Mouse (Mus musculus) neural tube, embryonic 15.5 days (tissue): ENCODE data around the gene Gk5. TPM values are rescaled to one million over a fixed set of nuclear protein-coding genes. Genes with fewer than 3 reads are reported as not detected.

Experiments
- ATAC-seq: fragments of 200-750 bp; cut with Nextera tagmentation; 2 replicates; pipeline ENCODE4 v1.8.0; 2017; ENCODE audit warnings: mild to moderate bottlenecking, moderate TSS enrichment, moderate library complexity; ENCODE audit not compliant: low FRiP score
- H3K27ac ChIP-seq: fragments of 300-500 bp; sonication (generic); replicated peaks from 2 replicates; pipeline ENCODE4 v1.5.1; 2015; ENCODE audit warnings: mild to moderate bottlenecking, inconsistent platforms
- H3K27me3 ChIP-seq: fragments of 300-500 bp; sonication (generic); replicated peaks from 2 replicates; pipeline ENCODE4 v1.6.1; 2015; ENCODE audit warnings: inconsistent platforms
- H3K36me3 ChIP-seq: fragments of 300-500 bp; sonication (generic); 2 replicates; pipeline ENCODE4 v1.6.1; 2015; ENCODE audit warnings: inconsistent platforms
- H3K4me1 ChIP-seq: fragments of 300-500 bp; sonication (generic); 2 replicates; pipeline ENCODE4 v1.6.1; 2015; ENCODE audit warnings: inconsistent platforms
- H3K4me2 ChIP-seq: fragments of 300-500 bp; sonication (generic); 2 replicates; pipeline ENCODE4 v1.6.1; 2015; ENCODE audit warnings: inconsistent platforms, mild to moderate bottlenecking, moderate library complexity
- H3K4me3 ChIP-seq: fragments of 300-500 bp; sonication (generic); replicated peaks from 2 replicates; pipeline ENCODE4 v1.5.1; 2015; ENCODE audit warnings: mild to moderate bottlenecking, inconsistent platforms
- H3K9ac ChIP-seq: fragments of 300-500 bp; sonication (generic); replicated peaks from 2 replicates; pipeline ENCODE4 v1.6.1; 2015; ENCODE audit warnings: mild to moderate bottlenecking, inconsistent platforms
- H3K9me3 ChIP-seq: fragments of 300-500 bp; sonication (generic); replicated peaks from 2 replicates; pipeline ENCODE4 v1.6.1; 2016; ENCODE audit warnings: inconsistent platforms
- WGBS: fragments of 180-500 bp; shearing (Covaris S2); methylation state at CpG from one replicate; pipeline ENCODE4 v1.1.7; 2015; ENCODE audit warnings: mixed read lengths; 5-methylcytosine and 5-hydroxymethylcytosine counted together
- polyA plus RNA-seq: library from polyadenylated mRNA; unstranded; fragments of >200 nt; fragmentation: Nextera tagmentation; extraction: Ambion mirVana; gene quantifications from 2 replicates; pipeline ENCODE4 v1.2.1, GENCODE M21; 2015

Gene Gk5
- polyA plus RNA-seq, 1 experiment from 2014 or later: 2.5 TPM

- H3K4me1 ChIP-seq: peaks cover 9% of the 10 kb centered on the region; the same call in 1 of the 2 replicates
- no peaks in the 10 kb centered on the region for H3K36me3 ChIP-seq
- no peaks in the 10 kb centered on the region for H3K9me3 ChIP-seq
- no peak overlapping the region for H3K9ac ChIP-seq
- peak overlapping the region; percentile 73; the same call in 1 of the 2 replicates for H3K4me3 ChIP-seq
- WGBS: 73% methylated on average over 4 of the region's 4 CpGs
- ATAC-seq: no peak
- no peak overlapping the region for H3K27ac ChIP-seq
- peak overlapping the region; percentile 60 for H3K4me2 ChIP-seq
- H3K27me3 ChIP-seq: no peaks in the 10 kb centered on the region; the same call in 1 of the 2 replicates
These were observed 946 bp upstream of the Gk5 start for GRCm38 (mm10) chr9:96118216-96118615.

GRCm38 (mm10) chr9:96127972-96128371 is 8.8 kb downstream of the Gk5 start:
- no peak overlapping the region for H3K9ac ChIP-seq
- no peak for ATAC-seq
- no peaks in the 10 kb centered on the region for H3K4me1 ChIP-seq
- no peaks in the 10 kb centered on the region for H3K36me3 ChIP-seq
- WGBS: 42% methylated on average over 5 of the region's 5 CpGs
- no peak overlapping the region for H3K27ac ChIP-seq
- H3K4me3 ChIP-seq: no peak overlapping the region
- no peak overlapping the region for H3K4me2 ChIP-seq
- H3K9me3 ChIP-seq: no peaks in the 10 kb centered on the region
- H3K27me3 ChIP-seq: no peaks in the 10 kb centered on the region

GRCm38 (mm10) chr9:96132956-96133603 is 13.9 kb downstream of the Gk5 start:
- H3K4me1 ChIP-seq: no peaks in the 10 kb centered on the region
- H3K4me3 ChIP-seq: no peak overlapping the region
- ATAC-seq: no peak
- no peaks in the 10 kb centered on the region for H3K9me3 ChIP-seq
- WGBS: 86% methylated on average over 4 of the region's 4 CpGs
- H3K9ac ChIP-seq: no peak overlapping the region
- no peak overlapping the region for H3K27ac ChIP-seq
- no peak overlapping the region for H3K4me2 ChIP-seq
- H3K36me3 ChIP-seq: no peaks in the 10 kb centered on the region
- H3K27me3 ChIP-seq: no peaks in the 10 kb centered on the region

- no peak overlapping the region for H3K4me2 ChIP-seq
- ATAC-seq: no peak
These were observed 15.3 kb downstream of the Gk5 start for GRCm38 (mm10) chr9:96134470-96134869.

GRCm38 (mm10) chr9:96134916-96135315 is 15.8 kb downstream of the Gk5 start:
- no peak overlapping the region for H3K27ac ChIP-seq
- no peaks in the 10 kb centered on the region for H3K9me3 ChIP-seq
- no peak overlapping the region for H3K9ac ChIP-seq
- ATAC-seq: no peak
- 71% methylated on average over 8 of the region's 8 CpGs for WGBS
- H3K4me1 ChIP-seq: no peaks in the 10 kb centered on the region
- no peak overlapping the region for H3K4me2 ChIP-seq
- no peaks in the 10 kb centered on the region for H3K27me3 ChIP-seq
- no peak overlapping the region for H3K4me3 ChIP-seq
- no peaks in the 10 kb centered on the region for H3K36me3 ChIP-seq

More at GRCm38 (mm10) chr9:96134470-96134869, 15.3 kb downstream of the Gk5 start:
- Histone ChIP-seq H3K4me3 (no peak overlapping the region), H3K9me3 (no peaks in the 10 kb centered on the region), H3K4me1 (no peaks in the 10 kb centered on the region), H3K36me3 (no peaks in the 10 kb centered on the region), H3K27me3 (no peaks in the 10 kb centered on the region), H3K27ac (no peak overlapping the region), H3K9ac (no peak overlapping the region)
- 83% methylated on average over 7 of the region's 7 CpGs for WGBS

GRCm38 (mm10) chr9:96135461-96135860 is 16.3 kb downstream of the Gk5 start:
- Histone ChIP-seq H3K4me2 (no peak overlapping the region), H3K9me3 (no peaks in the 10 kb centered on the region), H3K27me3 (no peaks in the 10 kb centered on the region), H3K36me3 (no peaks in the 10 kb centered on the region), H3K4me3 (no peak overlapping the region), H3K27ac (no peak overlapping the region), H3K9ac (no peak overlapping the region), H3K4me1 (no peaks in the 10 kb centered on the region)
- ATAC-seq: no peak
- 44% methylated on average over 7 of the region's 7 CpGs for WGBS

GRCm38 (mm10) chr9:96138958-96139357 is 19.8 kb downstream of the Gk5 start:
- no peak for ATAC-seq
- Histone ChIP-seq H3K9me3 (no peaks in the 10 kb centered on the region), H3K27me3 (no peaks in the 10 kb centered on the region), H3K4me1 (no peaks in the 10 kb centered on the region), H3K9ac (no peak overlapping the region), H3K36me3 (no peaks in the 10 kb centered on the region), H3K27ac (no peak overlapping the region), H3K4me2 (no peak overlapping the region), H3K4me3 (no peak overlapping the region)
- WGBS: 95% methylated on average over 9 of the region's 9 CpGs

- WGBS: 39% methylated on average over 5 of the region's 5 CpGs
- no peak for ATAC-seq
- no peak overlapping the region for H3K27ac ChIP-seq
These were observed 20.7 kb downstream of the Gk5 start for GRCm38 (mm10) chr9:96139876-96140275.

GRCm38 (mm10) chr9:96140931-96141330 is 21.8 kb downstream of the Gk5 start:
- H3K27ac ChIP-seq: no peak overlapping the region
- H3K36me3 ChIP-seq: no peaks in the 10 kb centered on the region
- H3K27me3 ChIP-seq: no peaks in the 10 kb centered on the region
- H3K4me3 ChIP-seq: no peak overlapping the region
- WGBS: 83% methylated on average over 7 of the region's 7 CpGs
- no peaks in the 10 kb centered on the region for H3K4me1 ChIP-seq
- H3K9ac ChIP-seq: no peak overlapping the region
- H3K4me2 ChIP-seq: no peak overlapping the region
- H3K9me3 ChIP-seq: no peaks in the 10 kb centered on the region
- no peak for ATAC-seq

More at GRCm38 (mm10) chr9:96139876-96140275, 20.7 kb downstream of the Gk5 start:
- Histone ChIP-seq H3K9me3 (no peaks in the 10 kb centered on the region), H3K4me1 (no peaks in the 10 kb centered on the region), H3K36me3 (no peaks in the 10 kb centered on the region), H3K9ac (no peak overlapping the region), H3K4me3 (no peak overlapping the region), H3K27me3 (no peaks in the 10 kb centered on the region), H3K4me2 (no peak overlapping the region)

- Histone ChIP-seq H3K27ac (no peak overlapping the region), H3K9me3 (no peaks in the 10 kb centered on the region), H3K9ac (no peak overlapping the region), H3K4me1 (no peaks in the 10 kb centered on the region), H3K4me2 (no peak overlapping the region), H3K27me3 (no peaks in the 10 kb centered on the region), H3K36me3 (peaks cover 7% of the 10 kb centered on the region), H3K4me3 (no peak overlapping the region)
- 38% methylated on average over 6 of the region's 6 CpGs for WGBS
- no peak for ATAC-seq
These were observed 23.3 kb downstream of the Gk5 start for GRCm38 (mm10) chr9:96142499-96142898.

GRCm38 (mm10) chr9:96143633-96144032 is 24.5 kb downstream of the Gk5 start:
- 91% methylated on average over 4 of the region's 4 CpGs for WGBS
- ATAC-seq: no peak
- H3K4me2 ChIP-seq: no peak overlapping the region

GRCm38 (mm10) chr9:96144883-96145282 is 25.7 kb downstream of the Gk5 start:
- no peak for ATAC-seq
- Histone ChIP-seq H3K9ac (no peak overlapping the region), H3K27me3 (no peaks in the 10 kb centered on the region), H3K36me3 (peaks cover 13% of the 10 kb centered on the region), H3K4me2 (no peak overlapping the region), H3K4me3 (no peak overlapping the region), H3K4me1 (no peaks in the 10 kb centered on the region), H3K27ac (no peak overlapping the region), H3K9me3 (no peaks in the 10 kb centered on the region)

More at GRCm38 (mm10) chr9:96143633-96144032, 24.5 kb downstream of the Gk5 start:
- H3K9me3 ChIP-seq: no peaks in the 10 kb centered on the region
- no peaks in the 10 kb centered on the region for H3K4me1 ChIP-seq
- H3K27me3 ChIP-seq: no peaks in the 10 kb centered on the region
- no peak overlapping the region for H3K27ac ChIP-seq
- H3K36me3 ChIP-seq: peaks cover 13% of the 10 kb centered on the region
- no peak overlapping the region for H3K9ac ChIP-seq
- no peak overlapping the region for H3K4me3 ChIP-seq
